Mouse (Mus musculus): ENCODE results near the gene Txndc11. TPM values are rescaled to one million over a fixed set of nuclear protein-coding genes. Genes with fewer than 3 reads are reported as not detected.
A peak's percentile ranks its signal among the peaks of the same experiment; 100 is the strongest.

Txndc11 gene
- total and polyA plus RNA-seq, 2 experiments from 2014 or later, result 25.2 to 44.1 TPM

- H3K9me3 ChIP-seq (ENCODE audit: low read length), result no peaks in the 10 kb centered on the region
- H3K27ac ChIP-seq, result no peak overlapping the region
- H3K4me3 ChIP-seq (ENCODE audit: low read length), result no peak overlapping the region
- H3K4me2 ChIP-seq (ENCODE audit: low read depth, low read length), result no peak overlapping the region
- no peaks in the 10 kb centered on the region for H3K4me1 ChIP-seq (ENCODE audit: insufficient read depth, low read length)
- H3K27me3 ChIP-seq (ENCODE audit: insufficient read depth, low read length), result no peaks in the 10 kb centered on the region
- ATAC-seq, result no peak
- no peak for DNase-seq (ENCODE audit: low spot score)
- 67% methylated on average over 3 of the region's 3 CpGs for WGBS
- no peaks in the 10 kb centered on the region for H3K36me3 ChIP-seq (ENCODE audit: insufficient read depth, low read length)
- peak; percentile 27; the same call in 1 of the 2 replicates for TF ChIP-seq CTCF (IDR thresholded peaks at IDR 0.05; ENCODE audit: low read depth)
- no peak overlapping the region for H3K9ac ChIP-seq (replicated peaks; ENCODE audit: low read length)
These were observed 103.1 kb downstream of the Txndc11 start for GRCm38 (mm10) chr16:11031320-11031719.

GRCm38 (mm10) chr16:11030844-11031243 is 103.6 kb downstream of the Txndc11 start:
- no peak overlapping the region for H3K4me3 ChIP-seq (ENCODE audit: low read length)

GRCm38 (mm10) chr16:11028206-11028605 is 106.2 kb downstream of the Txndc11 start:
- WGBS, result 57% methylated on average over 7 of the region's 7 CpGs
- Histone ChIP-seq H3K4me2 (ENCODE audit: low read depth, low read length) (no peak overlapping the region), H3K27ac (no peak overlapping the region), H3K9me3 (ENCODE audit: low read length) (no peaks in the 10 kb centered on the region), H3K27me3 (ENCODE audit: insufficient read depth, low read length) (no peaks in the 10 kb centered on the region), H3K9ac (replicated peaks; ENCODE audit: low read length) (no peak overlapping the region), H3K4me3 (ENCODE audit: low read length) (no peak overlapping the region), H3K36me3 (ENCODE audit: insufficient read depth, low read length) (no peaks in the 10 kb centered on the region), H3K4me1 (ENCODE audit: insufficient read depth, low read length) (no peaks in the 10 kb centered on the region)
- DNase-seq (ENCODE audit: low spot score), result no peak
- no peak for ATAC-seq
- TF ChIP-seq CTCF (IDR thresholded peaks at IDR 0.05; ENCODE audit: low read depth), result no peak

More at GRCm38 (mm10) chr16:11030844-11031243, 103.6 kb downstream of the Txndc11 start:
- Histone ChIP-seq H3K27ac (no peak overlapping the region), H3K36me3 (ENCODE audit: insufficient read depth, low read length) (no peaks in the 10 kb centered on the region), H3K4me2 (ENCODE audit: low read depth, low read length) (no peak overlapping the region), H3K27me3 (ENCODE audit: insufficient read depth, low read length) (no peaks in the 10 kb centered on the region), H3K9me3 (ENCODE audit: low read length) (no peaks in the 10 kb centered on the region), H3K9ac (replicated peaks; ENCODE audit: low read length) (no peak overlapping the region), H3K4me1 (ENCODE audit: insufficient read depth, low read length) (no peaks in the 10 kb centered on the region)
- 86% methylated on average over 4 of the region's 4 CpGs for WGBS
- TF ChIP-seq CTCF (IDR thresholded peaks at IDR 0.05; ENCODE audit: low read depth), result no peak
- DNase-seq (ENCODE audit: low spot score) (no peak), ATAC-seq (no peak)

Small RNA genes within 50 kb of the gene (microRNA-seq; reads per million reads assigned to microRNA genes)
- gene Gm23935, result 32.4 to 47.9 reads per million in 2 experiments

Other genes starting within 250 kb of the Txndc11 start
- gene Snn, start 73.7 kb downstream of the Txndc11 start, total RNA-seq (2014; rRNA removed), result 241 and 273 TPM in 2 replicates
- gene Snn, start 73.7 kb downstream of the Txndc11 start, polyA plus RNA-seq (2015; fragmentation: Nextera tagmentation; extraction: Ambion mirVana), result 116 and 123 TPM in 2 replicates
- 23.9 and 31.6 TPM in 2 replicates for gene Litaf, start 68.5 kb downstream of the Txndc11 start, total RNA-seq (2014; rRNA removed)
- gene Litaf, start 68.5 kb downstream of the Txndc11 start, polyA plus RNA-seq (2015; fragmentation: Nextera tagmentation; extraction: Ambion mirVana), result 28.2 and 31.1 TPM in 2 replicates
- 49.6 and 62.4 TPM in 2 replicates for gene Zc3h7a, start 41.7 kb upstream of the Txndc11 start, total RNA-seq (2014; rRNA removed)
- gene Zc3h7a, start 41.7 kb upstream of the Txndc11 start, polyA plus RNA-seq (2015; fragmentation: Nextera tagmentation; extraction: Ambion mirVana), result 42.3 and 42.8 TPM in 2 replicates
- gene Rsl1d1, start 68.7 kb upstream of the Txndc11 start, total RNA-seq (2014; rRNA removed), result 36.0 and 47.4 TPM in 2 replicates
- gene Rsl1d1, start 68.7 kb upstream of the Txndc11 start, polyA plus RNA-seq (2015; fragmentation: Nextera tagmentation; extraction: Ambion mirVana), result 133 TPM in 2 replicates
- gene Gspt1, start 119.7 kb upstream of the Txndc11 start, total RNA-seq (2014; rRNA removed), result 51.6 and 55.2 TPM in 2 replicates
- gene Gspt1, start 119.7 kb upstream of the Txndc11 start, polyA plus RNA-seq (2015; fragmentation: Nextera tagmentation; extraction: Ambion mirVana), result 45.2 and 46.6 TPM in 2 replicates
- 0.42 and 0.54 TPM in 2 replicates for gene Tnfrsf17, start 179.2 kb upstream of the Txndc11 start, total RNA-seq (2014; rRNA removed)
- gene Tnfrsf17, start 179.2 kb upstream of the Txndc11 start, polyA plus RNA-seq (2015; fragmentation: Nextera tagmentation; extraction: Ambion mirVana), result not detected in 2 replicates
- gene Snx29, start 188.3 kb upstream of the Txndc11 start, total RNA-seq (2014; rRNA removed), result 18.7 and 19.5 TPM in 2 replicates
- gene Snx29, start 188.3 kb upstream of the Txndc11 start, polyA plus RNA-seq (2015; fragmentation: Nextera tagmentation; extraction: Ambion mirVana), result 8.2 and 8.4 TPM in 2 replicates